Mouse (Mus musculus): ENCODE measurements around the gene Slc10a1. TPM values are rescaled to one million over a fixed set of nuclear protein-coding genes. Genes with fewer than 3 reads are reported as not detected.

Slc10a1 gene
- total and polyA plus RNA-seq, 3 experiments = 0.12 to 0.18 TPM; not detected in 1

GRCm38 (mm10) chr12:80925919-80926318 is 42.6 kb downstream of the Slc10a1 start:
- peaks cover 0 to 19% of the 10 kb centered on the region in 2 experiments; a peak in 2 of 4 replicates for H3K36me3 ChIP-seq (ENCODE audit: control insufficient read depth in 1 of 2, insufficient read depth in 2 of 2, low read length in 2 of 2)
- H3K9me3 ChIP-seq (replicated peaks; ENCODE audit: insufficient read depth, low read length) = no peaks in the 10 kb centered on the region
- no peaks in the 10 kb centered on the region; a peak in 1 of 4 replicates for H3K27me3 ChIP-seq (ENCODE audit: control insufficient read depth in 1 of 2, insufficient read depth in 2 of 2, low read length in 2 of 2)
- H3K4me1 ChIP-seq (ENCODE audit: control insufficient read depth in 1 of 2, insufficient read depth in 2 of 2, low read length in 2 of 2) = peaks cover 9 to 23% of the 10 kb centered on the region in 2 experiments
- H3K9ac ChIP-seq (ENCODE audit: control insufficient read depth, low read depth, low read length, poor library complexity, severe bottlenecking) = no peak overlapping the region
- DNase-seq (ENCODE audit: low read depth, low spot score) = no peak
- no peaks in the 10 kb centered on the region for H3K79me2 ChIP-seq (ENCODE audit: control insufficient read depth, insufficient read depth, low read length, poor library complexity)
- H3K27ac ChIP-seq (ENCODE audit: control insufficient read depth, low read depth, low read length) = no peak overlapping the region
- H3K4me3 ChIP-seq (ENCODE audit: control insufficient read depth in 1 of 2, insufficient read depth in 1 of 2, low read depth in 2 of 2, low read length in 2 of 2) = no peak overlapping the region
- no peak for TF ChIP-seq TBP (IDR thresholded peaks at IDR 0.05; ENCODE audit: low read depth, low read length)
- TF ChIP-seq MEF2A (IDR thresholded peaks at IDR 0.05; ENCODE audit: extremely low read depth, insufficient replicate concordance, low read depth, low read length, poor library complexity, severe bottlenecking) = no peak
- TF ChIP-seq SIN3A (IDR thresholded peaks at IDR 0.05; ENCODE audit: low read length) = no peak
- no peak for TF ChIP-seq USF2 (IDR thresholded peaks at IDR 0.05; ENCODE audit: borderline replicate concordance in 1 of 2, insufficient read depth in 1 of 2, low read depth in 1 of 2, low read length in 2 of 2)
- no peak for TF ChIP-seq RAD21 (IDR thresholded peaks at IDR 0.05; ENCODE audit: low read depth, low read length)
- no peak for TF ChIP-seq ZMIZ1 (IDR thresholded peaks at IDR 0.05; ENCODE audit: low read depth, low read length)
- TF ChIP-seq HCFC1 (IDR thresholded peaks at IDR 0.05; ENCODE audit: low read depth, low read length) = no peak
- no peak for TF ChIP-seq TCF12 (IDR thresholded peaks at IDR 0.05; ENCODE audit: low read depth, low read length)
- TF ChIP-seq MYB (IDR thresholded peaks at IDR 0.05; ENCODE audit: low read depth, low read length) = no peak
- no peak for TF ChIP-seq ETS1 (IDR thresholded peaks at IDR 0.05; ENCODE audit: low read depth, low read length)
- TF ChIP-seq CHD2 (IDR thresholded peaks at IDR 0.05; ENCODE audit: low read length) = no peak
- TF ChIP-seq NELFE (IDR thresholded peaks at IDR 0.05; ENCODE audit: low read depth, low read length) = no peak
- no peak for TF ChIP-seq MYC (IDR thresholded peaks at IDR 0.05; ENCODE audit: low read depth, low read length)

- peak; percentile 50 for DNase-seq (ENCODE audit: low read depth, low spot score)
- TF ChIP-seq CTCF (IDR thresholded peaks at IDR 0.05 in 2 of 3, conservative IDR thresholded peaks at IDR 0.05 in 1 of 3; ENCODE audit: control insufficient read depth in 1 of 3, insufficient read depth in 1 of 3, low read depth in 2 of 3, low read length in 3 of 3, poor library complexity in 1 of 3, severe bottlenecking in 1 of 3) = no peak
- TF ChIP-seq NELFE (IDR thresholded peaks at IDR 0.05; ENCODE audit: low read depth, low read length) = no peak
- no peak for TF ChIP-seq EP300 (IDR thresholded peaks at IDR 0.05; ENCODE audit: low read depth in 1 of 2, low read length in 2 of 2)
- TF ChIP-seq USF2 (IDR thresholded peaks at IDR 0.05; ENCODE audit: borderline replicate concordance in 1 of 2, insufficient read depth in 1 of 2, low read depth in 1 of 2, low read length in 2 of 2) = no peak
- no peak for TF ChIP-seq E2F4 (IDR thresholded peaks at IDR 0.05; ENCODE audit: borderline replicate concordance, low read depth, low read length)
- TF ChIP-seq GATA1 (IDR thresholded peaks at IDR 0.05; ENCODE audit: low read depth, low read length) = no peak
- no peak for TF ChIP-seq TAL1 (IDR thresholded peaks at IDR 0.05; ENCODE audit: low read length)
- no peak for TF ChIP-seq ETS1 (IDR thresholded peaks at IDR 0.05; ENCODE audit: low read depth, low read length)
- TF ChIP-seq BHLHE40 (IDR thresholded peaks at IDR 0.05; ENCODE audit: borderline replicate concordance, low read depth, low read length) = no peak
- TF ChIP-seq NRF1 (IDR thresholded peaks at IDR 0.05; ENCODE audit: insufficient read depth, low read depth, low read length, poor library complexity, severe bottlenecking) = no peak
- no peak for TF ChIP-seq SMC3 (IDR thresholded peaks at IDR 0.05; ENCODE audit: low read depth, low read length)
- TF ChIP-seq RCOR1 (IDR thresholded peaks at IDR 0.05; ENCODE audit: low read depth, low read length) = no peak
- no peak for TF ChIP-seq SIN3A (IDR thresholded peaks at IDR 0.05; ENCODE audit: low read length)
- no peak for TF ChIP-seq MXI1 (IDR thresholded peaks at IDR 0.05; ENCODE audit: low read depth, low read length)
Observed at GRCm38 (mm10) chr12:80924205-80924604, 44.3 kb downstream of the Slc10a1 start.

More at GRCm38 (mm10) chr12:80924205-80924604, 44.3 kb downstream of the Slc10a1 start:
- peaks cover 0 to 14% of the 10 kb centered on the region in 2 experiments; a peak in 2 of 4 replicates for H3K36me3 ChIP-seq (ENCODE audit: control insufficient read depth in 1 of 2, insufficient read depth in 2 of 2, low read length in 2 of 2)
- H3K27me3 ChIP-seq (ENCODE audit: control insufficient read depth in 1 of 2, insufficient read depth in 2 of 2, low read length in 2 of 2) = peaks cover 0 to 1% of the 10 kb centered on the region in 2 experiments; a peak in 2 of 4 replicates
- no peak overlapping the region for H3K4me3 ChIP-seq (ENCODE audit: control insufficient read depth in 1 of 2, insufficient read depth in 1 of 2, low read depth in 2 of 2, low read length in 2 of 2)
- H3K9ac ChIP-seq (ENCODE audit: control insufficient read depth, low read depth, low read length, poor library complexity, severe bottlenecking) = no peak overlapping the region
- no peak overlapping the region for H3K27ac ChIP-seq (ENCODE audit: control insufficient read depth, low read depth, low read length)
- no peaks in the 10 kb centered on the region for H3K79me2 ChIP-seq (ENCODE audit: control insufficient read depth, insufficient read depth, low read length, poor library complexity)
- H3K4me1 ChIP-seq (ENCODE audit: control insufficient read depth in 1 of 2, insufficient read depth in 2 of 2, low read length in 2 of 2) = peaks cover 5 to 18% of the 10 kb centered on the region in 2 experiments
- H3K9me3 ChIP-seq (replicated peaks; ENCODE audit: insufficient read depth, low read length) = no peaks in the 10 kb centered on the region

All from MEL (cell line).